Mouse (Mus musculus) lung, postnatal 0 days (tissue): ENCODE measurements around the gene Esrra.

Experiments used
- CTCF ChIP-seq: IDR thresholded peaks from 2 replicates; pipeline ENCODE4 v1.5.1; 2016; ENCODE audit warnings: antibody characterized with exemption, mild to moderate bottlenecking
- EP300 ChIP-seq: IDR thresholded peaks from 2 replicates; pipeline ENCODE4 v1.6.1; 2016; ENCODE audit warnings: antibody characterized with exemption, mild to moderate bottlenecking, control low read depth

- TF ChIP-seq CTCF (no peak), EP300 (no peak)
Measured at GRCm38 (mm10) chr19:6932018-6932417, 10.4 kb upstream of the Esrra start.
